Comparison of ENCODE assay signal across 37 mouse cellular contexts in genomic region chr6:122569762-122570161, GRCm38 (mm10). TPM values are rescaled to one million over a fixed set of nuclear protein-coding genes. Genes with fewer than 3 reads are reported as not detected.
DNase-seq lines count a peak whose midpoint lies in the region; ATAC-seq and TF ChIP-seq lines count a peak whose summit lies in the region.
"Had no signal": no experiment of that assay in that cellular context is flagged by ENCODE, and none has a peak within 500 bp of the region (broad histone marks: within the 10 kb centered on the region; RNA-seq: fewer than 3 reads in every experiment).

No protein-coding gene starts in this region.

- no peak overlapping the region for H3K9ac ChIP-seq in forebrain, embryonic 12.5 days
- no peak overlapping the region for H3K9ac ChIP-seq in forebrain, postnatal 0 days
- no peak overlapping the region for H3K9ac ChIP-seq in midbrain, embryonic 11.5 days (ENCODE audit: low read length)
- no peak overlapping the region for H3K9ac ChIP-seq in midbrain, postnatal 0 days (replicated peaks; ENCODE audit: low read length, poor library complexity, severe bottlenecking)
- no peak overlapping the region for H3K9ac ChIP-seq in hindbrain, embryonic 14.5 days
- no peak overlapping the region for H3K9ac ChIP-seq in neural tube, embryonic 13.5 days
- H3K9ac ChIP-seq: embryonic facial prominence, embryonic 12.5 days; heart, embryonic 13.5 days; limb, embryonic 15.5 days; liver, embryonic 14.5 days; lung, embryonic 14.5 days; midbrain, embryonic 12.5 days had no signal

- no peak for DNase-seq in forebrain, postnatal 0 days
- DNase-seq in midbrain, embryonic 11.5 days (ENCODE audit: low spot score, missing footprints), result no peak
- no peak for DNase-seq in midbrain, postnatal 0 days (ENCODE audit: low spot score)
- DNase-seq in hindbrain, embryonic 14.5 days (ENCODE audit: low spot score), result no peak
- DNase-seq in right cerebral cortex, adult 2 months (ENCODE audit: low spot score in 2 of 2), result no peak
- no peak for DNase-seq in thymus, adult 2 months
- DNase-seq: adrenal gland, adult 8-10 months; cerebellum, adult 11-12 months; cerebellum, adult 9-11 months; embryo, embryonic 11 days; gastrocnemius, postnatal 36 days; heart, adult 18-20 months; heart, postnatal 10 days; kidney, adult 8-10 months; lung, embryonic 14.5 days; retina, postnatal 1 day; right cerebral cortex, postnatal 25 days; thymus, postnatal 25 days had no signal

- TF ChIP-seq CTCF in forebrain, postnatal 0 days (IDR thresholded peaks at IDR 0.05; ENCODE audit: low read depth), result no peak
- TF ChIP-seq CTCF in midbrain, postnatal 0 days (IDR thresholded peaks at IDR 0.05), result no peak
- no peak for TF ChIP-seq CTCF in thymus, adult 2 months (IDR thresholded peaks at IDR 0.05; ENCODE audit: borderline replicate concordance, control insufficient read depth, extremely low read depth, insufficient read depth, low read length, poor library complexity)

- no peaks in the 10 kb centered on the region for H3K4me1 ChIP-seq in forebrain, embryonic 12.5 days
- H3K4me1 ChIP-seq in forebrain, postnatal 0 days (ENCODE audit: insufficient read depth), result no peaks in the 10 kb centered on the region
- H3K4me1 ChIP-seq in midbrain, embryonic 11.5 days (ENCODE audit: control insufficient read depth, insufficient read depth, low read length), result no peaks in the 10 kb centered on the region
- no peaks in the 10 kb centered on the region for H3K4me1 ChIP-seq in midbrain, postnatal 0 days (ENCODE audit: insufficient read depth, low read length)
- no peaks in the 10 kb centered on the region for H3K4me1 ChIP-seq in hindbrain, embryonic 14.5 days (replicated peaks; ENCODE audit: control insufficient read depth, insufficient read depth, low read length)
- no peaks in the 10 kb centered on the region for H3K4me1 ChIP-seq in neural tube, embryonic 13.5 days (replicated peaks)
- H3K4me1 ChIP-seq in thymus, adult 2 months (replicated peaks; ENCODE audit: control insufficient read depth, insufficient read depth, low read length), result no peaks in the 10 kb centered on the region
- H3K4me1 ChIP-seq: embryonic facial prominence, embryonic 12.5 days; limb, embryonic 10.5 days; limb, embryonic 15.5 days; midbrain, embryonic 12.5 days had no signal

- ATAC-seq in forebrain, embryonic 12.5 days (ENCODE audit: low FRiP score), result peak; percentile 46; the same call in 1 of the 2 replicates
- ATAC-seq in forebrain, postnatal 0 days, result no peak
- ATAC-seq in midbrain, embryonic 11.5 days (ENCODE audit: low FRiP score), result peak; percentile 24; the same call in 1 of the 2 replicates
- no peak for ATAC-seq in midbrain, postnatal 0 days (ENCODE audit: low FRiP score)
- ATAC-seq in hindbrain, embryonic 14.5 days (ENCODE audit: low FRiP score), result peak; percentile 49; the same call in 1 of the 2 replicates
- ATAC-seq in neural tube, embryonic 13.5 days (ENCODE audit: low read depth), result peak; percentile 82
- ATAC-seq: intestine, embryonic 16.5 days had no signal

- H3K9me3 ChIP-seq in forebrain, embryonic 12.5 days, result no peaks in the 10 kb centered on the region
- no peaks in the 10 kb centered on the region for H3K9me3 ChIP-seq in forebrain, postnatal 0 days (ENCODE audit: low read length)
- no peaks in the 10 kb centered on the region for H3K9me3 ChIP-seq in midbrain, embryonic 11.5 days (ENCODE audit: control insufficient read depth, low read length)
- no peaks in the 10 kb centered on the region for H3K9me3 ChIP-seq in midbrain, postnatal 0 days (ENCODE audit: low read length)
- no peaks in the 10 kb centered on the region for H3K9me3 ChIP-seq in hindbrain, embryonic 14.5 days (ENCODE audit: control insufficient read depth, low read length)
- no peaks in the 10 kb centered on the region for H3K9me3 ChIP-seq in neural tube, embryonic 13.5 days
- H3K9me3 ChIP-seq: embryonic facial prominence, embryonic 12.5 days; G1E; heart, embryonic 13.5 days; limb, embryonic 10.5 days; limb, embryonic 15.5 days; midbrain, embryonic 12.5 days had no signal

- no peaks in the 10 kb centered on the region for H3K27me3 ChIP-seq in forebrain, embryonic 12.5 days
- no peaks in the 10 kb centered on the region for H3K27me3 ChIP-seq in forebrain, postnatal 0 days (ENCODE audit: insufficient read depth, low read length)
- H3K27me3 ChIP-seq in midbrain, embryonic 11.5 days (ENCODE audit: control insufficient read depth, insufficient read depth, low read length), result no peaks in the 10 kb centered on the region
- H3K27me3 ChIP-seq in midbrain, postnatal 0 days (ENCODE audit: insufficient read depth, low read length), result no peaks in the 10 kb centered on the region
- H3K27me3 ChIP-seq in hindbrain, embryonic 14.5 days (ENCODE audit: control insufficient read depth, insufficient read depth, low read length), result no peaks in the 10 kb centered on the region
- H3K27me3 ChIP-seq in neural tube, embryonic 13.5 days, result no peaks in the 10 kb centered on the region
- H3K27me3 ChIP-seq in thymus, adult 2 months (ENCODE audit: control insufficient read depth, insufficient read depth, low read length), result no peaks in the 10 kb centered on the region
- H3K27me3 ChIP-seq: embryonic facial prominence, embryonic 12.5 days; limb, embryonic 15.5 days had no signal

- TF ChIP-seq POLR2A in thymus, adult 2 months (IDR thresholded peaks at IDR 0.05; ENCODE audit: control insufficient read depth, extremely low read depth, insufficient read depth, low read length, poor library complexity), result no peak

- H3K27ac ChIP-seq in forebrain, embryonic 12.5 days, result no peak overlapping the region
- no peak overlapping the region for H3K27ac ChIP-seq in forebrain, postnatal 0 days (ENCODE audit: low read depth, low read length)
- H3K27ac ChIP-seq in midbrain, embryonic 11.5 days (ENCODE audit: low read depth, low read length), result no peak overlapping the region
- H3K27ac ChIP-seq in midbrain, postnatal 0 days (ENCODE audit: low read depth, low read length), result no peak overlapping the region
- H3K27ac ChIP-seq in hindbrain, embryonic 14.5 days, result no peak overlapping the region; the same call in none of the 2 replicates
- H3K27ac ChIP-seq in neural tube, embryonic 13.5 days (replicated peaks), result peak overlapping the region; percentile 75
- no peak overlapping the region for H3K27ac ChIP-seq in thymus, adult 2 months (ENCODE audit: control insufficient read depth, insufficient read depth, low read length)
- H3K27ac ChIP-seq: embryonic facial prominence, embryonic 12.5 days; heart, embryonic 13.5 days; kidney, postnatal 0 days; limb, embryonic 10.5 days; limb, embryonic 15.5 days; liver, embryonic 14.5 days; midbrain, embryonic 12.5 days had no signal

- H3K36me3 ChIP-seq in forebrain, embryonic 12.5 days (replicated peaks), result no peaks in the 10 kb centered on the region
- H3K36me3 ChIP-seq in forebrain, postnatal 0 days (ENCODE audit: insufficient read depth), result no peaks in the 10 kb centered on the region
- H3K36me3 ChIP-seq in midbrain, embryonic 11.5 days (ENCODE audit: control insufficient read depth, insufficient read depth, low read length), result no peaks in the 10 kb centered on the region
- no peaks in the 10 kb centered on the region for H3K36me3 ChIP-seq in midbrain, postnatal 0 days (ENCODE audit: insufficient read depth, low read length)
- no peaks in the 10 kb centered on the region for H3K36me3 ChIP-seq in hindbrain, embryonic 14.5 days (replicated peaks; ENCODE audit: control insufficient read depth, insufficient read depth)
- H3K36me3 ChIP-seq in neural tube, embryonic 13.5 days, result no peaks in the 10 kb centered on the region
- H3K36me3 ChIP-seq in thymus, adult 2 months (ENCODE audit: control insufficient read depth, insufficient read depth, low read length), result no peaks in the 10 kb centered on the region
- H3K36me3 ChIP-seq: embryonic facial prominence, embryonic 12.5 days; G1E; heart, embryonic 13.5 days; limb, embryonic 10.5 days; limb, embryonic 15.5 days; midbrain, embryonic 12.5 days had no signal

- H3K4me2 ChIP-seq in forebrain, embryonic 12.5 days, result no peak overlapping the region
- H3K4me2 ChIP-seq in forebrain, postnatal 0 days (ENCODE audit: low read depth), result no peak overlapping the region
- no peak overlapping the region for H3K4me2 ChIP-seq in midbrain, embryonic 11.5 days
- H3K4me2 ChIP-seq in midbrain, postnatal 0 days (ENCODE audit: low read depth, low read length, poor library complexity, severe bottlenecking), result no peak overlapping the region
- no peak overlapping the region for H3K4me2 ChIP-seq in hindbrain, embryonic 14.5 days (replicated peaks)
- H3K4me2 ChIP-seq in neural tube, embryonic 13.5 days, result no peak overlapping the region
- H3K4me2 ChIP-seq: embryonic facial prominence, embryonic 12.5 days; heart, embryonic 13.5 days; limb, embryonic 15.5 days; lung, embryonic 14.5 days; midbrain, embryonic 12.5 days had no signal

- 73% methylated on average over 1 of the region's 1 CpGs for WGBS in forebrain, embryonic 12.5 days
- WGBS in forebrain, postnatal 0 days, result 77% methylated on average over 1 of the region's 1 CpGs
- WGBS in midbrain, embryonic 11.5 days, result 64% methylated on average over 1 of the region's 1 CpGs
- 64% methylated on average over 1 of the region's 1 CpGs for WGBS in midbrain, postnatal 0 days
- WGBS in hindbrain, embryonic 14.5 days, result 78% methylated on average over 1 of the region's 1 CpGs
- 63% methylated on average over 1 of the region's 1 CpGs for WGBS in neural tube, embryonic 13.5 days
- WGBS in thymus, adult 2 months, result 94% methylated on average over 1 of the region's 1 CpGs

- no peak overlapping the region for H3K4me3 ChIP-seq in forebrain, embryonic 12.5 days (replicated peaks)
- no peak overlapping the region for H3K4me3 ChIP-seq in forebrain, postnatal 0 days (ENCODE audit: low read depth, low read length)
- H3K4me3 ChIP-seq in midbrain, embryonic 11.5 days (ENCODE audit: low read depth, low read length), result no peak overlapping the region
- H3K4me3 ChIP-seq in midbrain, postnatal 0 days (ENCODE audit: low read depth, low read length), result no peak overlapping the region
- H3K4me3 ChIP-seq in hindbrain, embryonic 14.5 days (replicated peaks; ENCODE audit: low read length), result no peak overlapping the region
- no peak overlapping the region for H3K4me3 ChIP-seq in neural tube, embryonic 13.5 days
- no peak overlapping the region for H3K4me3 ChIP-seq in thymus, adult 2 months (ENCODE audit: control insufficient read depth, insufficient read depth, low read length)
- H3K4me3 ChIP-seq: embryonic facial prominence, embryonic 12.5 days; heart, embryonic 13.5 days; limb, embryonic 10.5 days; limb, embryonic 15.5 days; midbrain, embryonic 12.5 days had no signal

RNA-seq across cellular contexts. Expression of gene Aicda, which starts 16.2 kb away (rescaled TPM):
- not detected in 2 replicates for polyA plus RNA-seq in forebrain, embryonic 12.5 days (2016; fragmentation: Nextera tagmentation; extraction: Ambion mirVana)
- 0.31 and 3.1 TPM in 2 replicates for total RNA-seq in forebrain, postnatal 0 days (2014; rRNA removed)
- polyA plus RNA-seq in forebrain, postnatal 0 days (2015; fragmentation: Nextera tagmentation; extraction: Ambion mirVana), result 0.29 and 1.3 TPM in 2 replicates
- polyA plus RNA-seq in midbrain, embryonic 11.5 days (2014; fragmentation: Nextera tagmentation; extraction: Ambion mirVana), result not detected in 2 replicates
- total RNA-seq in midbrain, postnatal 0 days (2014; rRNA removed), result 0.11 and 1.3 TPM in 2 replicates
- polyA plus RNA-seq in midbrain, postnatal 0 days (2015; fragmentation: Nextera tagmentation; extraction: Ambion mirVana), result 0.49 and 0.53 TPM in 2 replicates
- polyA plus RNA-seq in hindbrain, embryonic 14.5 days (2014; fragmentation: Nextera tagmentation; extraction: Ambion mirVana), result 0.52 and 1.0 TPM in 2 replicates
- 0.45 TPM in 2 replicates for polyA plus RNA-seq in neural tube, embryonic 13.5 days (2015; fragmentation: Nextera tagmentation; extraction: Ambion mirVana)
- 0.28 and 0.42 TPM in 2 replicates for polyA plus RNA-seq in thymus, adult 2 months (2012; rRNA removed)
- total RNA-seq: adrenal gland, adult 8-10 months; adrenal gland, postnatal 4 days; G1E; gastrocnemius, adult 18-20 months; gastrocnemius, postnatal 36 days; heart, adult 18-20 months; heart, postnatal 10 days; left cerebral cortex, postnatal 10 days; megakaryocyte, adult 5-6 weeks had no signal
- polyA plus RNA-seq: embryonic facial prominence, embryonic 12.5 days; frontal cortex, adult 2 months; G1E; heart, embryonic 13.5 days; intestine, embryonic 16.5 days; kidney, postnatal 0 days; limb, embryonic 10.5 days; liver, embryonic 14.5 days; lung, embryonic 14.5 days; midbrain, embryonic 12.5 days; neural tube, embryonic 11.5 days had no signal

RNA-seq across cellular contexts. Expression of gene Apobec1, which starts 32.5 kb away (rescaled TPM):
- 1.6 and 1.9 TPM in 2 replicates for polyA plus RNA-seq in forebrain, embryonic 12.5 days (2016; fragmentation: Nextera tagmentation; extraction: Ambion mirVana)
- 1.2 and 2.0 TPM in 2 replicates for total RNA-seq in forebrain, postnatal 0 days (2014; rRNA removed)
- 2.3 and 2.4 TPM in 2 replicates for polyA plus RNA-seq in forebrain, postnatal 0 days (2015; fragmentation: Nextera tagmentation; extraction: Ambion mirVana)
- polyA plus RNA-seq in midbrain, embryonic 11.5 days (2014; fragmentation: Nextera tagmentation; extraction: Ambion mirVana), result 2.0 and 2.5 TPM in 2 replicates
- 0.88 and 0.90 TPM in 2 replicates for total RNA-seq in midbrain, postnatal 0 days (2014; rRNA removed)
- polyA plus RNA-seq in midbrain, postnatal 0 days (2015; fragmentation: Nextera tagmentation; extraction: Ambion mirVana), result 1.7 and 2.1 TPM in 2 replicates
- polyA plus RNA-seq in hindbrain, embryonic 14.5 days (2014; fragmentation: Nextera tagmentation; extraction: Ambion mirVana), result 1.5 and 1.9 TPM in 2 replicates
- 2.1 and 2.3 TPM in 2 replicates for polyA plus RNA-seq in neural tube, embryonic 13.5 days (2015; fragmentation: Nextera tagmentation; extraction: Ambion mirVana)
- polyA plus RNA-seq in thymus, adult 2 months (2012; rRNA removed), result 34.9 and 48.1 TPM in 2 replicates

RNA-seq across cellular contexts. Expression of gene Gdf3, which starts 40.1 kb away (rescaled TPM):
- 0.12 TPM in 1 of 2 replicates, not detected in the other for polyA plus RNA-seq in forebrain, embryonic 12.5 days (2016; fragmentation: Nextera tagmentation; extraction: Ambion mirVana)
- not detected in 2 replicates for total RNA-seq in forebrain, postnatal 0 days (2014; rRNA removed)
- polyA plus RNA-seq in forebrain, postnatal 0 days (2015; fragmentation: Nextera tagmentation; extraction: Ambion mirVana), result not detected in 2 replicates
- polyA plus RNA-seq in midbrain, embryonic 11.5 days (2014; fragmentation: Nextera tagmentation; extraction: Ambion mirVana), result 0.05 TPM in 1 of 2 replicates, not detected in the other
- not detected in 2 replicates for total RNA-seq in midbrain, postnatal 0 days (2014; rRNA removed)
- not detected in 2 replicates for polyA plus RNA-seq in midbrain, postnatal 0 days (2015; fragmentation: Nextera tagmentation; extraction: Ambion mirVana)
- not detected in 2 replicates for polyA plus RNA-seq in hindbrain, embryonic 14.5 days (2014; fragmentation: Nextera tagmentation; extraction: Ambion mirVana)
- polyA plus RNA-seq in neural tube, embryonic 13.5 days (2015; fragmentation: Nextera tagmentation; extraction: Ambion mirVana), result not detected in 2 replicates
- polyA plus RNA-seq in thymus, adult 2 months (2012; rRNA removed), result 0.43 and 0.53 TPM in 2 replicates
- total RNA-seq: adrenal gland, postnatal 4 days; gastrocnemius, adult 18-20 months; gastrocnemius, postnatal 36 days; heart, adult 18-20 months; heart, postnatal 10 days; left cerebral cortex, postnatal 10 days had no signal
- polyA plus RNA-seq: embryonic facial prominence, embryonic 12.5 days; frontal cortex, adult 2 months; kidney, postnatal 0 days; limb, embryonic 10.5 days; lung, embryonic 14.5 days; midbrain, embryonic 12.5 days had no signal

RNA-seq across cellular contexts. Expression of gene Dppa3, which starts 56.4 kb away (rescaled TPM):
- polyA plus RNA-seq in forebrain, embryonic 12.5 days (2016; fragmentation: Nextera tagmentation; extraction: Ambion mirVana), result not detected in 2 replicates
- not detected in 2 replicates for total RNA-seq in forebrain, postnatal 0 days (2014; rRNA removed)
- not detected in 2 replicates for polyA plus RNA-seq in forebrain, postnatal 0 days (2015; fragmentation: Nextera tagmentation; extraction: Ambion mirVana)
- not detected in 2 replicates for polyA plus RNA-seq in midbrain, embryonic 11.5 days (2014; fragmentation: Nextera tagmentation; extraction: Ambion mirVana)
- total RNA-seq in midbrain, postnatal 0 days (2014; rRNA removed), result not detected in 2 replicates
- polyA plus RNA-seq in midbrain, postnatal 0 days (2015; fragmentation: Nextera tagmentation; extraction: Ambion mirVana), result not detected in 2 replicates
- not detected in 2 replicates for polyA plus RNA-seq in hindbrain, embryonic 14.5 days (2014; fragmentation: Nextera tagmentation; extraction: Ambion mirVana)
- polyA plus RNA-seq in neural tube, embryonic 13.5 days (2015; fragmentation: Nextera tagmentation; extraction: Ambion mirVana), result not detected in 2 replicates
- polyA plus RNA-seq in thymus, adult 2 months (2012; rRNA removed), result 0.26 TPM in 1 of 2 replicates, not detected in the other
- total RNA-seq: adrenal gland, adult 8-10 months; adrenal gland, postnatal 4 days; G1E; gastrocnemius, adult 18-20 months; gastrocnemius, postnatal 36 days; heart, adult 18-20 months; heart, postnatal 10 days; left cerebral cortex, postnatal 10 days; megakaryocyte, adult 5-6 weeks had no signal
- polyA plus RNA-seq: embryonic facial prominence, embryonic 12.5 days; frontal cortex, adult 2 months; G1E; heart, embryonic 13.5 days; intestine, embryonic 16.5 days; kidney, postnatal 0 days; large intestine, adult 2 months; limb, embryonic 10.5 days; limb, embryonic 15.5 days; liver, embryonic 14.5 days; lung, embryonic 14.5 days; midbrain, embryonic 12.5 days; neural tube, embryonic 11.5 days; stomach, embryonic 16.5 days had no signal

Comparison
In these comparisons a context has a peak if more than half of its experiments do, and no peak if none do; other contexts are left out.
1. ATAC-seq: peak in forebrain, embryonic 12.5 days (single experiment), midbrain, embryonic 11.5 days (single experiment), hindbrain, embryonic 14.5 days (single experiment) and neural tube, embryonic 13.5 days (single experiment); none in forebrain, postnatal 0 days (single experiment) and midbrain, postnatal 0 days (single experiment).
2. RNA of gene Apobec1, which starts 32.5 kb away (polyA plus RNA-seq): 34.9 to 48.1 TPM in thymus, adult 2 months; 2.3 to 2.4 TPM in forebrain, postnatal 0 days, 2.1 to 2.3 TPM in neural tube, embryonic 13.5 days, 1.7 to 2.1 TPM in midbrain, postnatal 0 days, 2.0 to 2.5 TPM in midbrain, embryonic 11.5 days, 1.6 to 1.9 TPM in forebrain, embryonic 12.5 days and 1.5 to 1.9 TPM in hindbrain, embryonic 14.5 days; every median in the first group is over 10 times any median in the second.